Mouse (Mus musculus) CD4-positive, CD25-positive, alpha-beta regulatory T cell (primary cell): ENCODE measurements around the gene Gm20388. TPM values are rescaled to one million over a fixed set of nuclear protein-coding genes. Genes with fewer than 3 reads are reported as not detected.

Source experiments
- polyA plus RNA-seq: library from polyadenylated mRNA; unstranded; fragments of 100-300 nt; shearing (Covaris generic); gene quantifications from one replicate; pipeline ENCODE4 v1.2.1, GENCODE M21; 2017

Gene Gm20388
- not detected for polyA plus RNA-seq

GRCm38 (mm10) chr8:119910547-119911257, at the start of gene Gm20388:
Gm20388 (plus strand) TSS chr8:119910841.

GRCm38 (mm10) chr8:119861706-119862389, 48.8 kb upstream of the Gm20388 start, which contains the start of gene Klhl36:
Klhl36 (plus strand) TSS chr8:119862266.

DNA sequence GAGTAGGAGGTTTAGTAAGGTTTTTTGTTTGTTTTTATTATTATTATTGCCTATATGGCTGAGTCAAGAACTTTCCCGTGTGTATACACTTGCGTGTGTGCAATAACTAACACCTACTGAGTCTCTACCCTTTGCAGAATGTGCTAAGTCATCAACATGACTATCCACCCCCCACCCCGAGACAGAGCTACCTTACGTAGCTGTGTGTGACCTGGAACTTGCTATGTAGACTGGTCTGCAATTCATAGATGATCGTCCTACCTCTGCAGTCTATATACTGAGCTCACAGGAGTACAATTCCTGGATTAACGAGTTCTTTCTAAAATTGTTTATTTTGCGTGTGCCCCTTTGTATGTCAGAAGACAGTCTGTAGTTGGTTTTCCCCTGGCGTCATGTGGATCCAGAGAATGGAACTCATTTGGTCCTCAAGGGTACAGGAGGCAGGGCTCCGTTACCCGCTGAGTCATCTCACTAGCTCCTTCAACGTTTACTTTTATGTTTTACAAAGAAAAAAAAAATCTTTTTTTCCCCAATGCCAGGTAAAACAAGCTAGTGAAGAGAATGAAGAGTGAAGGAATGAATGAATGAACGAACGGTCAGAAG, 596 bp upstream of the Gm20388 start, which contains the start of gene Usp10:
Gene Usp10 (plus strand): TSS at position 417 of the 603 bp plus-strand sequence.

GRCm38 (mm10) chr8:119992249-119992648, 81.6 kb downstream of the Gm20388 start, which contains the start of gene Crispld2:
Crispld2 (plus strand) TSS chr8:119992438.

GRCm38 (mm10) chr8:120101068-120101972, 190.7 kb downstream of the Gm20388 start, which contains the start of gene Zdhhc7:
Zdhhc7 (minus strand) TSS chr8:120101482.

GRCm38 (mm10) chr8:120113758-120114255, 203.2 kb downstream of the Gm20388 start, which contains the start of gene 6430548M08Rik:
6430548M08Rik (plus strand) TSS chr8:120114152.

DNA sequence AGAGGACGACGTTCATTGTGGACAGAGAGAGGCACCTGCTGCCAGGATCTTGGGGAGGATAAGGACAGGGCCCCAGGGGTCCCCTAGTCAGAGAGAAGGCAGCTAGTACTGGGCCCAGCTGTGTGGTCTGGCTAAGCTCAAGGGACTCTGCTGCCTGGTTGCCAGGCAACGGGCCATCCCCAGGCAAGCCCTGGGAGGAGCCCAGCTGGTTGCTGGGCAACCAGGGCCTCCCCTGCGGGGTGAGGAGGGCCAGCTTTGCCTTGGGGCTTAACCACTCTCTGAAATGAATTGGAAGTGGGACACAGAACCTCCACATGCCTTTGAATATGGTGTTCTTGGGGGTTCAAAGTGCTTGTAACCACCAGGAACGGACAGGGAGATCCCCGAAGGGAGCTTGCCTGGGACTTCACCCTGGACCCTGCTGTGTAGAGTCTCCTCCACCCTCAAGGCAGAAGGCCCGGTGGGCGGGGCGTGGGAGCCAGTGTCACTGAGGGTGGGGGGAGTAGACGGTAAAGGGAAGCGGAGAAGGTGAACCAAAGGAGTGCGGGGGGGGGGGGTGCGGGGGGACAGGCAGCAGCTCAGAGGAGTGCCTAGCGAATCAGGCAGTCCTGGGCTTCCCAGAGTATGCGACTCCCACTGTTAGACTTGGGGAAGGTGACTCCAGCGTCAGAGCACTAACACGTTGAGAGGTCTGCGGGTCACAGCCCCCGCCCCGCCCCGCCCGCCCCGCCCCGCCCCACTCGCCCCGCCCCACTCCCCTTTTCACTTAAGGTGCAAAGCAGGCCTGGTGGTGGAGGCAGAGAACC, 266.9 kb downstream of the Gm20388 start, which contains the start of gene Fam92b:
Gene Fam92b (minus strand): TSS at position 149 of the 806 bp plus-strand sequence.

DNA sequence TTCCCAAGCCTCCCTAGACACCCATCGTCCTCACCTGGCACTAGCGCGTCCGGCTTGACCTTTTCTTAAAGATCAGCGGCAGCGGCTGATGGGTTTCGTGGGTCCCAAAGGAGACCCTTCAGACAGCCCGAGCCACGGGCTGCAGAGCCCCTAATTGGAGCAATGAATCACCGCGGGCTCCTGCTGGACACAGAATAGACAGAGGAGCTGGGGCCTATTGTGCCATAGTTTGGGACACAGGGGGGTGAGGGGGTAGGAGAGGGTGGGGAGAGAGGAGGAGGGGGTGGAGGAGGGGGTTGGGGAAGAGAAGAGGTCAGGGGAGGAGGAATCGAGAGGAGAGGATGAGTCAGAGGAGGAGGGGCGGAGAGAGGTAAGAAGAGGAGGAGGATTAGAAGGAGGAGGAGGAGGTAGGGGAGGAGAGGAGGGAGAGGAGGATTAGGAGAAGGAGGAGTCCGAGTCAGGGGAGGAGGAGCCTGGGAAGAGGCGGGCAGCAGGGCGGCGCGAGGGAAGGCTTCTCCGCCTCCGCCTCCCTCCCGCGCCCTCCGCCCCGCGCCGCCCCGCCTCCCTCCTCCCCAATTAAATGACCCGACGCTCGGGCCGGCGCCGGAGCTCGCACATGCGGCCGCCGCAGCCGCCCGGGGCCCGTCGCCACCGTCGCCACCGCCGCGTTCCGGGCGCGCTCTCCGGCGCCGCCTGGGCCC, 317.4 kb downstream of the Gm20388 start, which contains the start of gene Gse1:
Gene Gse1 (plus strand): TSS at position 566 of the 701 bp plus-strand sequence.

DNA sequence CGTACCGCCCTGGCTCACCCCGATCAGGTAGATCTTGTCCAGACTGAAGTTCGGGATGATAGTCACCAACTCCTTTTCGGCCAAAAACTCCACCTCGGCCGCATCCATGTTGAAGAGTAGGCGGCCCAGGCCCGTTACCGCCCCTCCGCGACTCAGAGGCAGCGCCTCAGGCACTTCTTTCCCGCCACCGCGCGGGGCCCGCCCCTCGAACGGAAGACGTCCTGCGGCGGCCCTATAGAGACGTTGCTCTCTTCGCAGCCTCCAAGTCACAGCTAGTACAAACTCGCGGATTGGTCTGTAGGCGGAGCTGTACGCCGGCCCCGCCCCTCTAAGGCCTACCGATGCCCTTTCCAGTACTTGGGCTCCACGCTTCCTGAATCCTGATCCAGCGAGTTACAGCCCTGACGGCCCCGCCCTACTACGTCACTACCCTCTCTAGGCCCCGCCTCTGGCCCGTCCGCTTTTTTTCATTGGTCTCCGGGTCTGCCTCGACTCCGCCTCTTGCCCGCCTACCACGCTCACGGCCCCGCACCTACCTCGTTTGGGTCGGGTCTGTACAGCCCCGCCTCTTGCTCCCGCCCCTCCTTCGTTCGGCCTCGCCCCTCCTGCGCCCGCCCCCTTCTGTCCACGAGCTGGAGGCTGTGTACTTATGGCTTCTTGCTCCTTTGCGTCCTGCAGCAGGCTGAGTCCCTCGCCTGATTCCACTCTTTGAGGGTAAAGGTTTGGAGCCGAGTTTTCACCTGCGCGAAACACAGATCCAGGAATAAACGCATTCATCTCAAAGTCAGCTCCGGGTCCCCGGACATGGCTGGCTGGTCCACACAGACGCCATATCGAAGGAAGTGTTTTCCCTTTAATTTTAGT, 678.5 kb downstream of the Gm20388 start, which contains the start of gene Gins2:
Gene Gins2 (minus strand): TSS at position 397 of the 864 bp plus-strand sequence.

GRCm38 (mm10) chr8:120647532-120647931, 736.9 kb downstream of the Gm20388 start, which contains the start of gene 1190005I06Rik:
1190005I06Rik (minus strand) TSS chr8:120647632.

GRCm38 (mm10) chr8:120667561-120668373, 757.1 kb downstream of the Gm20388 start, which contains the start of the genes Gm27021 and Cox4i1:
Gm27021 (minus strand) TSS chr8:120668079.
Cox4i1 (plus strand) TSS chr8:120668222.

GRCm38 (mm10) chr8:120668374-120668905, 757.8 kb downstream of the Gm20388 start, which contains the start of gene Emc8:
Emc8 (minus strand) TSS chr8:120668573.

GRCm38 (mm10) chr8:120735770-120736481, 825.3 kb downstream of the Gm20388 start, which contains the start of gene Irf8:
Irf8 (plus strand) TSS chr8:120736358.

GRCm38 (mm10) chr8:121084210-121084951, 1173.7 kb downstream of the Gm20388 start, which contains the start of gene Foxf1:
Foxf1 (plus strand) TSS chr8:121084386.

GRCm38 (mm10) chr8:121107668-121108656, 1197.3 kb downstream of the Gm20388 start, which contains the start of gene Mthfsd:
Mthfsd (minus strand) TSS chr8:121108392.

